Mouse (Mus musculus) neural tube, embryonic 15.5 days (tissue): ENCODE measurements around the gene Kyat1. TPM values are rescaled to one million over a fixed set of nuclear protein-coding genes. Genes with fewer than 3 reads are reported as not detected.
A peak's percentile ranks its signal among the peaks of the same experiment; 100 is the strongest.
"Not testable (repeated sequence)": the region's sequence is repeated elsewhere in the genome, so short reads cannot be mapped to it uniquely, and the experiment has no call there.

Source experiments
- ATAC-seq: fragments of 200-750 bp; cut with Nextera tagmentation; 2 replicates; pipeline ENCODE4 v1.8.0; 2017; ENCODE audit warnings: mild to moderate bottlenecking, moderate TSS enrichment, moderate library complexity; ENCODE audit not compliant: low FRiP score
- H3K27ac ChIP-seq: fragments of 300-500 bp; sonication (generic); replicated peaks from 2 replicates; pipeline ENCODE4 v1.5.1; 2015; ENCODE audit warnings: mild to moderate bottlenecking, inconsistent platforms
- H3K27me3 ChIP-seq: fragments of 300-500 bp; sonication (generic); replicated peaks from 2 replicates; pipeline ENCODE4 v1.6.1; 2015; ENCODE audit warnings: inconsistent platforms
- H3K36me3 ChIP-seq: fragments of 300-500 bp; sonication (generic); 2 replicates; pipeline ENCODE4 v1.6.1; 2015; ENCODE audit warnings: inconsistent platforms
- H3K4me1 ChIP-seq: fragments of 300-500 bp; sonication (generic); 2 replicates; pipeline ENCODE4 v1.6.1; 2015; ENCODE audit warnings: inconsistent platforms
- H3K4me2 ChIP-seq: fragments of 300-500 bp; sonication (generic); 2 replicates; pipeline ENCODE4 v1.6.1; 2015; ENCODE audit warnings: inconsistent platforms, mild to moderate bottlenecking, moderate library complexity
- H3K4me3 ChIP-seq: fragments of 300-500 bp; sonication (generic); replicated peaks from 2 replicates; pipeline ENCODE4 v1.5.1; 2015; ENCODE audit warnings: mild to moderate bottlenecking, inconsistent platforms
- H3K9ac ChIP-seq: fragments of 300-500 bp; sonication (generic); replicated peaks from 2 replicates; pipeline ENCODE4 v1.6.1; 2015; ENCODE audit warnings: mild to moderate bottlenecking, inconsistent platforms
- H3K9me3 ChIP-seq: fragments of 300-500 bp; sonication (generic); replicated peaks from 2 replicates; pipeline ENCODE4 v1.6.1; 2016; ENCODE audit warnings: inconsistent platforms
- WGBS: fragments of 180-500 bp; shearing (Covaris S2); methylation state at CpG from one replicate; pipeline ENCODE4 v1.1.7; 2015; ENCODE audit warnings: mixed read lengths; 5-methylcytosine and 5-hydroxymethylcytosine counted together
- polyA plus RNA-seq: library from polyadenylated mRNA; unstranded; fragments of >200 nt; fragmentation: Nextera tagmentation; extraction: Ambion mirVana; gene quantifications from 2 replicates; pipeline ENCODE4 v1.2.1, GENCODE M21; 2015

Gene Kyat1
- polyA plus RNA-seq, 1 experiment from 2014 or later: 16.2 TPM

- Histone ChIP-seq H3K9me3 (peaks cover 5% of the 10 kb centered on the region; the same call in 1 of the 2 replicates), H3K27me3 (no peaks in the 10 kb centered on the region), H3K4me3 (no peak overlapping the region), H3K27ac (no peak overlapping the region), H3K9ac (no peak overlapping the region), H3K36me3 (no peaks in the 10 kb centered on the region), H3K4me2 (no peak overlapping the region), H3K4me1 (peaks cover 3% of the 10 kb centered on the region; the same call in 1 of the 2 replicates)
- WGBS: 54% methylated on average over 9 of the region's 9 CpGs
- no peak for ATAC-seq
These were observed 41.2 kb downstream of the Kyat1 start for GRCm38 (mm10) chr2:30164340-30164932.

DNA sequence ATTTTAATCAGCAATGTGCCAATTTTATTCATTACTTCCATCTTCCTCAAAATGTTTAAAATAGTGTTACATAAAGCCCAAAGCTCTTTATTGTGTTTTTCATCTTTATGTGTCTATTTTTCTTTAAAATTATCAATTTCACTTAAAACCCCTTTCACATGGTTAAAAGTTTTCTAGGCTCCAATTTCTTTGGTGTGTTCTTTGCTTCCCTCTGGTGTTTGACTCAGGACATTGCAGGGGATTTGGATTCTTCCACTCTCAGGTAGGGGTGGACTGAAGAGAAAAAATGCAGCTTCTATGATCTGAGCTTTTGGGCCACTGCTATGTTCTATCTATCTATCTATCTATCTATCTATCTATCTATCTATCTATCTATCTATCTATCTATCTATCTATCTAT lies 43.8 kb downstream of the Kyat1 start:
- Histone ChIP-seq H3K4me3 (no peak overlapping the region), H3K4me1 (peaks cover 3% of the 10 kb centered on the region; the same call in 1 of the 2 replicates), H3K27me3 (no peaks in the 10 kb centered on the region), H3K4me2 (no peak overlapping the region), H3K9ac (no peak overlapping the region), H3K36me3 (no peaks in the 10 kb centered on the region), H3K27ac (no peak overlapping the region), H3K9me3 (peaks cover 4% of the 10 kb centered on the region; the same call in 1 of the 2 replicates)
- no peak for ATAC-seq

DNA sequence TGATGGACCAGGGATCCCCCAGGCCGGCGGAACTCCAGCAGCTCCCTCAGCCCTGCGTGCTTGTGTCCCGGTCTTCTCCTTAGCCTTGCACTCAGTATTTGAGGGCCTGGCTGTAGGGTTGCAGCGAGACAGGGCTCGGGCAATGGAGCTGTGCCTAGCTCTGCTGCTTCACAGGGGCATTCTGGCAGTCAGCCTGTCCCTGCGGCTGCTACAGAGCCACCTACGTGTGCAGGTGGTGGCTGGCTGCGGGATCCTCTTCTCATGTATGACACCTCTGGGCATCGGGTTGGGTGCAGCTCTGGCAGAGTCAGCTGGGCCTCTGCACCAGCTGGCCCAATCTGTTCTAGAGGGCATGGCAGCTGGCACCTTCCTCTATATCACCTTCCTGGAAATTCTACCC lies 45.8 kb downstream of the Kyat1 start:
- WGBS: 85% methylated on average over 8 of the region's 10 CpGs
- not testable (repeated sequence) for H3K27me3 ChIP-seq, H3K27ac ChIP-seq, H3K9me3 ChIP-seq, H3K4me3 ChIP-seq, H3K4me2 ChIP-seq, H3K9ac ChIP-seq, H3K36me3 ChIP-seq, H3K4me1 ChIP-seq
- 0 out of 2 replicates have a peak, but pooled peaks have one; percentile 31 for ATAC-seq

DNA sequence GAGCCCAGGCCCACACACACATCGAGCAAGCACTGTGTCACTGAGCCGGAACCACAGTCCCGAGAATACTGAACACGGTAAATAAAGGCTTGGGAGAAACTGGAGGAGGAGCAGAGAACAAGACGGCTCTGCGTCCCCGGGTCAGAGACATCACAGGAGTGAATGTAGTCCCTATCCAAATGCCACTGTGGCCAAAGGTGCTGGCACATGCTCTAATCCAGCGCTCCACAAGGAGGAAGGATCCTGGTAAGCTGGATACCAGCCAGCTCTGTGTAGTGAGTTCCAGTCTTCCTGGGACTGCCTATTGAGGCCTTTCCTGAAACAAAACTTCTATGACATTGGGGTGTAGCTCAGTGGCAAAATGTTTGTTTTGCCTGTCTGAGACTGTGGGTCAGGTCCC lies 53.0 kb downstream of the Kyat1 start:
- H3K36me3 ChIP-seq: peaks cover 31% of the 10 kb centered on the region
- WGBS: 78% methylated on average over 8 of the region's 8 CpGs

DNA sequence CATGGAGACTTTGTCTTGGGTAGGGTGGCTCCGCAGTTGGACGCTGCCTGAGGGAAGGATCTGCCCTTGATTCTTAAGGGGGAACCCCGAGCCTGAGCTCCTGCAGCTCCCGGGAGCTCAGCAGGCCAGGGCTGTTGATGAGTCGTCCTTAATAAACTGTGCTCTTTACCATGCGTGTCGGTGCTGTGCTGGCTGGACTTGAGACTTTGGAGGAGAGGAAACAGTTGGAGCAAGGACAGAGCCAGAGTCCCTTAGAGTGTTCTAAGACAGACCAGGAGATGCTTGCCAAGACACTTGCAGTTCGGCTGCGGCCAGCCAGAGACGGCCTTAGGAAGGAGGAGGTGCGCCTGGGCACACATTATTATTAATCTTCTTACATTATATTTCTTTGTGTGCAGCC lies 53.8 kb downstream of the Kyat1 start:
- Histone ChIP-seq H3K27ac (no peak overlapping the region), H3K9me3 (no peaks in the 10 kb centered on the region), H3K4me1 (no peaks in the 10 kb centered on the region), H3K27me3 (no peaks in the 10 kb centered on the region), H3K4me2 (no peak overlapping the region), H3K9ac (no peak overlapping the region), H3K36me3 (peaks cover 39% of the 10 kb centered on the region), H3K4me3 (no peak overlapping the region)
- ATAC-seq: no peak
- WGBS: 90% methylated on average over 11 of the region's 11 CpGs

More for the DNA sequence above, 53.0 kb downstream of the Kyat1 start:
- Histone ChIP-seq H3K9ac (no peak overlapping the region), H3K27ac (no peak overlapping the region), H3K4me2 (no peak overlapping the region), H3K4me1 (no peaks in the 10 kb centered on the region), H3K27me3 (no peaks in the 10 kb centered on the region), H3K9me3 (no peaks in the 10 kb centered on the region), H3K4me3 (no peak overlapping the region)
- no peak for ATAC-seq

DNA sequence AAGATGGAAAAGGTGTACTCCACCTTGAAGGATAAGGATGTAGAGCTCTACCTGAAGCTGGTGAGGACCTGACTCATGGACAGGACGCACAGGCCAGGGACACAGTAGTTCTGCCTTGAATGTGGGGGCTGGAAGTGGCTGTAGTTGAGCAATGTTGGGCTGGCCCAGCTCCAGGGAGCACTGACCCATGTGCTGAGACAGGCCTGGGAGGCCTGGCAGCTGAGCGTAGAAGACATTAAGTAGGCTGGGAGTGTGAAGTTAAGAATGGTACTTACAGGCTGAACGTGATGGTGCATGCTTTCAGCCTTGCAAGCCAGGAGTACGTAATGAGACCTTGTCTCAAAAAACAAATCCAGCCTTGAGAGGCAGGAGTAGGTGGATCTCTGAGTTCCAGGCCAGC lies 58.2 kb downstream of the Kyat1 start:
- Histone ChIP-seq H3K36me3 (peaks cover 79% of the 10 kb centered on the region), H3K4me2 (no peak overlapping the region), H3K4me3 (no peak overlapping the region), H3K4me1 (no peaks in the 10 kb centered on the region), H3K9me3 (no peaks in the 10 kb centered on the region), H3K27ac (no peak overlapping the region), H3K9ac (no peak overlapping the region), H3K27me3 (no peaks in the 10 kb centered on the region)
- ATAC-seq: no peak
- WGBS: 87% methylated on average over 4 of the region's 4 CpGs

- H3K27me3 ChIP-seq: no peaks in the 10 kb centered on the region
- WGBS: 96% methylated on average over 4 of the region's 4 CpGs
- H3K4me3 ChIP-seq: no peak overlapping the region
- H3K4me2 ChIP-seq: no peak overlapping the region
- no peak overlapping the region for H3K9ac ChIP-seq
- H3K36me3 ChIP-seq: peaks cover 91% of the 10 kb centered on the region
- no peaks in the 10 kb centered on the region for H3K4me1 ChIP-seq
- H3K9me3 ChIP-seq: no peaks in the 10 kb centered on the region
- ATAC-seq: no peak
- H3K27ac ChIP-seq: no peak overlapping the region
These were observed 61.2 kb downstream of the Kyat1 start for GRCm38 (mm10) chr2:30144436-30144835.

DNA sequence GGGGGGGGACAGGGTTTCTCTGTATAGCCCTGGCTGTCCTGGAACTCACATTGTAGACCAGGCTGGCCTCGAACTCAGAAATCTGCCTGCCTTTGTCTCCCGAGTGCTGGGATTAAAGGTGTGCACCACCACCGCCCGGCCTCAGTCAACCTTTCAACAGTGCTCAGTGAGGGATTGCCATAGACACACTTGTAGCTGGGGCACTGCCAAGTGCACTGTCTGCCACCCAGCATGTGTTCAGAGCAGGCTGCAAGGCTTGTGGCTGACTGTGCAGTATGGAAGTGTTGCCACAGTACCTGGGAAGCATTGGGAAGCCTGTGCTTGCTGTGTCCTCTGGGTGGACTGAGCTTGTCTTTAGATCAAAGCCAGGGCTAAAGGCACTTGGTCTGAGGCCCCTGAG lies 65.6 kb downstream of the Kyat1 start:
- H3K4me2 ChIP-seq, H3K9me3 ChIP-seq, H3K27ac ChIP-seq, H3K4me3 ChIP-seq, H3K9ac ChIP-seq, ATAC-seq, H3K27me3 ChIP-seq: not testable (repeated sequence)
- Histone ChIP-seq H3K36me3 (peaks cover 67% of the 10 kb centered on the region), H3K4me1 (peaks cover 24% of the 10 kb centered on the region)
- 93% methylated on average over 4 of the region's 4 CpGs for WGBS

- no peak overlapping the region for H3K9ac ChIP-seq
These were observed 69.2 kb downstream of the Kyat1 start for GRCm38 (mm10) chr2:30136458-30136857.

More at GRCm38 (mm10) chr2:30136458-30136857, 69.2 kb downstream of the Kyat1 start:
- Histone ChIP-seq H3K4me1 (peaks cover 42% of the 10 kb centered on the region), H3K9me3 (no peaks in the 10 kb centered on the region), H3K27me3 (no peaks in the 10 kb centered on the region), H3K36me3 (peaks cover 32% of the 10 kb centered on the region), H3K27ac (no peak overlapping the region), H3K4me2 (no peak overlapping the region), H3K4me3 (no peak overlapping the region)
- WGBS: 92% methylated on average over 10 of the region's 10 CpGs
- no peak for ATAC-seq

Other genes starting within 250 kb of the Kyat1 start
- 186 and 213 TPM in 2 replicates for gene Sptan1, start 240.3 kb downstream of the Kyat1 start, polyA plus RNA-seq
- gene Wdr34, start 157.0 kb downstream of the Kyat1 start, polyA plus RNA-seq: 63.0 and 72.9 TPM in 2 replicates
- gene Set, start 148.5 kb downstream of the Kyat1 start, polyA plus RNA-seq: 285 and 330 TPM in 2 replicates
- gene Pkn3, start 128.2 kb downstream of the Kyat1 start, polyA plus RNA-seq: 2.0 and 3.1 TPM in 2 replicates
- gene Zdhhc12, start 112.2 kb downstream of the Kyat1 start, polyA plus RNA-seq: 31.6 and 33.6 TPM in 2 replicates
- 12.4 and 14.5 TPM in 2 replicates for gene Zer1, start 81.3 kb downstream of the Kyat1 start, polyA plus RNA-seq
- gene Tbc1d13, start 72.1 kb downstream of the Kyat1 start, polyA plus RNA-seq: 11.3 TPM in 2 replicates
- gene Endog, start 34.4 kb downstream of the Kyat1 start, polyA plus RNA-seq: 26.9 and 27.1 TPM in 2 replicates
- gene Spout1, start 27.4 kb downstream of the Kyat1 start, polyA plus RNA-seq: 70.5 and 72.5 TPM in 2 replicates
- gene Lrrc8a, start 31.9 kb upstream of the Kyat1 start, polyA plus RNA-seq: 47.5 and 49.1 TPM in 2 replicates
- 0.12 and 0.32 TPM in 2 replicates for gene Gm28035, start 34.7 kb upstream of the Kyat1 start, polyA plus RNA-seq
- gene Phyhd1, start 60.4 kb upstream of the Kyat1 start, polyA plus RNA-seq: 4.8 and 5.2 TPM in 2 replicates
- gene Gm28038, start 75.2 kb upstream of the Kyat1 start, polyA plus RNA-seq: not detected in 2 replicates
- gene Dolk, start 80.5 kb upstream of the Kyat1 start, polyA plus RNA-seq: 37.4 and 38.5 TPM in 2 replicates
- 15.4 and 22.2 TPM in 2 replicates for gene Nup188, start 80.5 kb upstream of the Kyat1 start, polyA plus RNA-seq
- gene Sh3glb2, start 153.5 kb upstream of the Kyat1 start, polyA plus RNA-seq: 174 and 200 TPM in 2 replicates
- gene Miga2, start 158.4 kb upstream of the Kyat1 start, polyA plus RNA-seq: 32.7 and 35.8 TPM in 2 replicates
- 59.0 and 63.2 TPM in 2 replicates for gene Dolpp1, start 186.4 kb upstream of the Kyat1 start, polyA plus RNA-seq
- gene Crat, start 210.0 kb upstream of the Kyat1 start, polyA plus RNA-seq: 21.3 and 26.8 TPM in 2 replicates
- gene Ptpa, start 210.2 kb upstream of the Kyat1 start, polyA plus RNA-seq: 138 and 145 TPM in 2 replicates